Mouse (Mus musculus) MEL (cell line): ENCODE data around the gene Rln3. TPM values are rescaled to one million over a fixed set of nuclear protein-coding genes. Genes with fewer than 3 reads are reported as not detected.

Source experiments
- DNase-seq: peaks from one replicate; pipeline ENCODE4 v3.0.0; 2011; ENCODE audit warnings: low read depth, low spot score
- H3K27ac ChIP-seq: 2 replicates; pipeline ENCODE4 v1.5.1; 2012; ENCODE audit warnings: low read depth, mild to moderate bottlenecking, control low read depth, low read length, moderate library complexity; ENCODE audit not compliant: control insufficient read depth
- H3K27me3 ChIP-seq, 2 experiments: fragments of 150-350 bp in 1 of 2; sonication (generic) in 1 of 2; 2 replicates each; pipeline ENCODE4 v1.6.1; 2012; ENCODE audit warnings: low read length in 2 of 2, mild to moderate bottlenecking in 2 of 2, improper control_type of control experiment in 1 of 2, moderate library complexity in 1 of 2; ENCODE audit not compliant: insufficient read depth in 2 of 2, control insufficient read depth in 1 of 2
- H3K36me3 ChIP-seq, 2 experiments: 2 replicates each; pipeline ENCODE4 v1.6.1; 2012 to 2014; ENCODE audit warnings: low read length in 2 of 2, improper control_type of control experiment in 1 of 2, inconsistent platforms in 1 of 2, mild to moderate bottlenecking in 1 of 2; ENCODE audit not compliant: insufficient read depth in 2 of 2, control insufficient read depth in 1 of 2
- H3K4me1 ChIP-seq, 2 experiments: fragments of 150-350 bp in 1 of 2; sonication (generic) in 1 of 2; 2 replicates each; pipeline ENCODE4 v1.6.1; 2012; ENCODE audit warnings: low read length in 2 of 2, improper control_type of control experiment in 1 of 2, mild to moderate bottlenecking in 1 of 2; ENCODE audit not compliant: insufficient read depth in 2 of 2, control insufficient read depth in 1 of 2
- H3K4me3 ChIP-seq, 2 experiments: fragments of 150-350 bp in 1 of 2; sonication (generic) in 1 of 2; 2 replicates each; pipeline ENCODE4 v1.5.1; 2012; ENCODE audit warnings: low read depth in 2 of 2, low read length in 2 of 2, mild to moderate bottlenecking in 2 of 2, moderate library complexity in 2 of 2, control low read depth in 1 of 2, improper control_type of control experiment in 1 of 2; ENCODE audit not compliant: control insufficient read depth in 1 of 2, insufficient read depth in 1 of 2
- H3K79me2 ChIP-seq: 2 replicates; pipeline ENCODE4 v1.6.1; 2012; ENCODE audit warnings: mild to moderate bottlenecking, low read length, moderate library complexity; ENCODE audit not compliant: control insufficient read depth, poor library complexity, insufficient read depth
- H3K9ac ChIP-seq: 2 replicates; pipeline ENCODE4 v1.6.1; 2012; ENCODE audit warnings: low read depth, mild to moderate bottlenecking, control low read depth, low read length, moderate library complexity; ENCODE audit not compliant: control insufficient read depth, poor library complexity, severe bottlenecking
- H3K9me3 ChIP-seq: fragments of 150-350 bp; sonication (generic); replicated peaks from 2 replicates; pipeline ENCODE4 v1.6.1; 2012; ENCODE audit warnings: mild to moderate bottlenecking, low read length, improper control_type of control experiment, moderate library complexity; ENCODE audit not compliant: insufficient read depth
- BHLHE40 ChIP-seq: IDR thresholded peaks from 2 replicates; pipeline ENCODE4 v1.6.1; 2012; ENCODE audit warnings: low read depth, mild to moderate bottlenecking, inconsistent platforms, low read length, improper control_type of control experiment, borderline replicate concordance
- CHD1 ChIP-seq: IDR thresholded peaks from 2 replicates; pipeline ENCODE4 v1.6.1; 2012; ENCODE audit warnings: low read depth, mild to moderate bottlenecking, inconsistent platforms, low read length, improper control_type of control experiment
- ELF1 ChIP-seq: IDR thresholded peaks from 2 replicates; pipeline ENCODE4 v1.6.1; 2014; ENCODE audit warnings: low read depth, mild to moderate bottlenecking, inconsistent platforms, low read length, improper control_type of control experiment, moderate library complexity
- GABPA ChIP-seq: IDR thresholded peaks from 2 replicates; pipeline ENCODE4 v1.6.1; 2012; ENCODE audit warnings: low read depth, mild to moderate bottlenecking, inconsistent platforms, low read length, improper control_type of control experiment, moderate library complexity
- MXI1 ChIP-seq: IDR thresholded peaks from 2 replicates; pipeline ENCODE4 v1.6.1; 2011; ENCODE audit warnings: mild to moderate bottlenecking, low read depth, low read length, improper control_type of control experiment
- POLR2AphosphoS2 ChIP-seq: IDR thresholded peaks from 2 replicates; pipeline ENCODE4 v1.6.1; 2011; ENCODE audit warnings: low read length, improper control_type of control experiment
- RCOR1 ChIP-seq: IDR thresholded peaks from 2 replicates; pipeline ENCODE4 v1.6.1; 2012; ENCODE audit warnings: low read depth, mild to moderate bottlenecking, inconsistent platforms, low read length, improper control_type of control experiment
- TAL1 ChIP-seq: IDR thresholded peaks from 2 replicates; pipeline ENCODE4 v1.6.1; 2012; ENCODE audit warnings: mild to moderate bottlenecking, inconsistent platforms, low read length, moderate library complexity, mixed read lengths
- TBP ChIP-seq: IDR thresholded peaks from 2 replicates; pipeline ENCODE4 v1.8.0; 2011; ENCODE audit warnings: low read depth, low read length, improper control_type of control experiment
- TCF12 ChIP-seq: IDR thresholded peaks from 2 replicates; pipeline ENCODE4 v1.6.1; 2014; ENCODE audit warnings: low read depth, mild to moderate bottlenecking, inconsistent platforms, low read length, improper control_type of control experiment, moderate library complexity
- USF1 ChIP-seq: IDR thresholded peaks from 2 replicates; pipeline ENCODE4 v1.6.1; 2014; ENCODE audit warnings: low read depth, mild to moderate bottlenecking, inconsistent platforms, low read length, improper control_type of control experiment, moderate library complexity
- ZC3H11A ChIP-seq: IDR thresholded peaks from 2 replicates; pipeline ENCODE4 v1.6.1; 2012; ENCODE audit warnings: low read depth, mild to moderate bottlenecking, inconsistent platforms, low read length, improper control_type of control experiment
- ZKSCAN1 ChIP-seq: IDR thresholded peaks from 2 replicates; pipeline ENCODE4 v1.6.1; 2012; ENCODE audit warnings: low read depth, mild to moderate bottlenecking, inconsistent platforms, low read length, improper control_type of control experiment, moderate library complexity
- polyA plus RNA-seq, 2 experiments: library from polyadenylated mRNA; stranded (reverse) in 1 of 2; unstranded in 1 of 2; fragments of >175 nt in 1 of 2; fragments of >200 nt in 1 of 2; gene quantifications; 2 replicates each; pipeline versions ENCODE4 v1.2.1 to v1.2.4; 2012; ENCODE audit warnings: low replicate concordance in 2 of 2, low read depth in 1 of 2; ENCODE audit not compliant: insufficient read length in 2 of 2, insufficient read depth in 1 of 2, missing spikeins in 1 of 2
- total RNA-seq: library from RNA; depleted of rRNA; stranded (reverse); fragments of 300-350 nt; gene quantifications from 2 replicates; pipeline ENCODE4 v1.2.3, GENCODE M21; 2012

The Rln3 gene
- total and polyA plus RNA-seq, 3 experiments = not detected

DNA sequence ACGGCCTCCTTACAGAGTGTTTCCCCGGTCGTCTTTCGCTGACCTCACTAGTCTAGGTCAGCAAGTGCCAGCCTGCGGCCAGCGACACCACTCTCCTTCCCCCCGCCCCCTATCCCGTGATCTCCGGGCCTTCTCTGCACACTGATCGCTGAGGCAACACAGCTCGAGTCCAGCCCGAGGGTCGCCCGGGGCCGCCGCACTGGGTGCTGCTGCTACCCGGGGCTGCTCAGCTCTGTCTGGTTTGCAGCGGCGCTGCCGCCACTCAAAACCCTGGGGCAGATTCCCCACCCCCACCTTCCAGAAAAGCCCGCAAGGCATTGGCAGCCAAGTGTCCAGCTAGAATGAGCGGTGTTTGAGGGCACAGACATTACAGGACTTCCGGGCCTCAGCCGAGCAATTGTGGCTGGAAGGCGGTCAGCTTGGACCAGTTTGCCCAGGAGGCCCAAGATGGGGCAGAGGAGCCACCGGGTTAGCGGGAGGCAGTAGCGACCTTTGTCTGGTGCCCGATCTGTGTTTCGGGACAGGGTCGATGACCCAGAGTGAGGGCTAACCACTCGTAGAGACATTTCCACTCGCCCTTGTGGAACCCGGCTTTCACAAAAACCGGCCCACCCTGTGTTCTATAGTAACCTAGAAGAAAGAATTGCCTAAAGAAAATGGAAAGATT lies 32.2 kb downstream of the Rln3 start:
- DNase-seq = no peak
- Histone ChIP-seq H3K9ac (no peak overlapping the region), H3K4me1 (no peaks in the 10 kb centered on the region), H3K27ac (no peak overlapping the region), H3K36me3 (no peaks in the 10 kb centered on the region), H3K4me3 (no peak overlapping the region), H3K27me3 (no peaks in the 10 kb centered on the region), H3K9me3 (no peaks in the 10 kb centered on the region), H3K79me2 (no peaks in the 10 kb centered on the region)
- TF ChIP-seq MXI1 (no peak), ZC3H11A (no peak), GABPA (no peak), ZKSCAN1 (no peak), BHLHE40 (no peak), POLR2AphosphoS2 (no peak), ELF1 (no peak), TCF12 (no peak), CHD1 (no peak), TAL1 (no peak), USF1 (no peak), TBP (no peak)

DNA sequence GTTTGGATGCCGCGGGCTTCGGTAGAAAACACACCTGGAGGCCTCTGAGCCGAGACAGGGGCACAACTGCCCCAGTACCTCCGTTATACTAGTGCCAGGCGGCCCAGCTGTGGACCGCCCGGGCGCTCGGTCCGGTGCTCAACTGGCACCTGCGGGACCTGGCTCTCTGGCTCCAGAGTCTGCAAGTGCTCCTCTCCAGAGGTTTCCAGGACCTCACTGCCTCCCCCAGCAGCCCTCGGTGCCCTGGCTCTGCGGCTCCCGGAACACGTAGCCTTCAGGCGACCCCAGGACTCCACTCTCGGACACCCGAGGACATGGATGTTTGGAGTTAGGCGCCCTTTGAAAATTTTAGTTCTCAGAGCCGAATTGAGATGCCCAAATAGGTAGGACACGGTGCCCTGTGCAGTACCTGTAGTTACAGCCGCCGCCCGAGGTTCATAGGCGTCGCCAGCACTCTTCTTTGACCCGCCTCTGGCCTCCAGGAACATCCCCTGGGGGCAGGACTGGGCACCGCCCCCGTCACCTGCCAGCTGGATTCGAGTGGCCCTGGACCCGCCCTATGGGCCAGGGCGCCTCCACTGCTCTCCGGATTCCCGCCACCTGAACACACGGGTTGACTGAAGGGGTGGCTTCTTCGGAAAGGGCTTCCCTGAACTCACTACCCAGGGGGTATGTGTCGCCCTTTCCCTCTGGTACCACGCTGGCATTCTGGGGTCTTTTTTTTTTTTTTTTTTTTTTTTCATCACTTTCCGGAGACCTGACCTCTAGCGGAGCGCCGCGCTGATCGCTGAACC lies 32.9 kb downstream of the Rln3 start, which contains the start of gene 2210011C24Rik:
2210011C24Rik (minus strand) TSS at position 467 of the 794 bp plus-strand sequence.
- Histone ChIP-seq H3K27ac (no peak within 1 kb of the TSS), H3K36me3 (no peaks in the 10 kb centered on the region), H3K9me3 (no peaks in the 10 kb centered on the region), H3K4me1 (no peaks in the 10 kb centered on the region), H3K27me3 (no peaks in the 10 kb centered on the region), H3K4me3 (no peak within 1 kb of the TSS), H3K79me2 (no peaks in the 10 kb centered on the region)
- no peak for DNase-seq
- TF ChIP-seq RCOR1 = no peak
- TF ChIP-seq, all 39 proteins: peak for 0
- H3K9ac ChIP-seq = no peak within 1 kb of the TSS
